ENCODE assay signal across 14 mouse cellular contexts in the genomic region with DNA sequence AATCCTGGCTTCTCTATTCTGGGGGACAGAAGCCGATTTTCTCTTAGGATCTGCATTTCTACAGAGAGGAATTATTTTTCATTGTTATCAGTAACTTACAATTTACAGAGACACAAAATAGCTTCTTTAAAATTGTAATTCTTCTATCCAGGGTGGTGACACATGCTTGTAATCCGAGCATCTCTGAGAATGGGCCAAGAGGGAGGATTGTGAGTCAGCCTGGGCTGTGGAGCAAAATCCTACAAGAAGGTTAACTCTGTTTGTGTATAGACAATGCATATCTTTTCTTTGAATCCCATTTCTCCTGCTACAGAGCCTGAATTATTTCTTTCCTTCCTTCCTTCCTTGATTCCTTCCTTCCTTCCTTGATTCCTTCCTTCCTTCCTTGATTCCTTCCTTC.
"Had no signal": no experiment of that assay in that cellular context is flagged by ENCODE, and none has a peak within 500 bp of the region (broad histone marks: within the 10 kb centered on the region; RNA-seq: fewer than 3 reads in every experiment).

No protein-coding gene starts in this region.

- DNase-seq: heart, postnatal 10 days; heart, postnatal 14 days; heart, postnatal 4 days; kidney, adult 18-20 months; kidney, adult 2 months; kidney, adult 8-10 months; kidney, adult 9 months; kidney, postnatal 10 days; kidney, postnatal 14 days; kidney, postnatal 25 days; kidney, postnatal 36 days; kidney, postnatal 4 days; layer of hippocampus, adult 9-11 months; layer of hippocampus, postnatal 36 days had no signal
